Mouse (Mus musculus): ENCODE measurements around the gene Ttk.

GRCm38 (mm10) chr9:83888214-83888613 lies 53.7 kb downstream of the Ttk start:
- no peak for TF ChIP-seq GATA1 (IDR thresholded peaks at IDR 0.05; ENCODE audit: borderline replicate concordance, low read length)
- no peak for TF ChIP-seq FLI1 (IDR thresholded peaks at IDR 0.05; ENCODE audit: low read length)
